Mouse (Mus musculus): ENCODE measurements at regions not wholly inside any gene's neighbourhood (a gene's known extent, or its start where the extent isn't known, plus 50 kb on each side); places are given as distances from the start of the nearest gene placed in this dataset.

DNA sequence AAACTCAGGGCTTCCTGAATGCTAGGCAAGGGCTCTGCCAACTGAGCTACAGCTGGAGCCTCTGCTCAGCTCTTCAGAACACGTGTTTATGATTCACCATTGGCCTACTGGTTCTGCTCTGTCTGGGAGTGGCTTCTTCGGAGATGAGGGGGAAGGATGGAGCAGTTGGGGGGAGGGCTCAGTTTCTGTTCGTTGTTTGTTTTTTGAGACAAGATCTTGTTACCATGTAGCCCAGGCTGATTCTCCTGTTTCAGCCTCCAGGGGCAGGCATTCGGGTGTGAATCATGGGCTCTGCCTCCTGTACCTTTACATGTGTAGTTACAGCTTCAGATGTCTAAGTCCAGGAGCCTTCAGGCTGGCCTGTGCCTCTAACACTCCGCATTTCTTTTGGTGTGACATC, 285.3 kb upstream of the Gadl1 start:
- no peak for TF ChIP-seq CTCF (conservative IDR thresholded peaks at IDR 0.05; ENCODE audit: low read length)
- no peak for TF ChIP-seq NANOG (IDR thresholded peaks at IDR 0.05; ENCODE audit: borderline replicate concordance, low read length)
